Mouse (Mus musculus) heart, embryonic 14.5 days (tissue): ENCODE measurements around the gene Clic4. TPM values are rescaled to one million over a fixed set of nuclear protein-coding genes. Genes with fewer than 3 reads are reported as not detected.

ENCODE experiments used
- polyA plus RNA-seq: library from polyadenylated mRNA; unstranded; fragments of >200 nt; fragmentation: Nextera tagmentation; extraction: Ambion mirVana; gene quantifications from 2 replicates; pipeline ENCODE4 v1.2.1, GENCODE M21; 2014

Clic4 gene
- polyA plus RNA-seq, 1 experiment from 2014 or later: 181 TPM

Other genes with a start within 250 kb of the Clic4 start
- gene Runx3, start 152.2 kb downstream of the Clic4 start, polyA plus RNA-seq: 0.08 and 0.09 TPM in 2 replicates
- gene Srrm1, start 80.5 kb upstream of the Clic4 start, polyA plus RNA-seq: 120 TPM in 2 replicates
- 0.22 and 0.41 TPM in 2 replicates for gene Ncmap, start 125.4 kb upstream of the Clic4 start, polyA plus RNA-seq
- gene Rcan3, start 161.0 kb upstream of the Clic4 start, polyA plus RNA-seq: 9.2 and 10.8 TPM in 2 replicates
- gene Stpg1, start 222.0 kb upstream of the Clic4 start, polyA plus RNA-seq: 0.15 and 0.70 TPM in 2 replicates
- 4.0 and 4.5 TPM in 2 replicates for gene Nipal3, start 222.2 kb upstream of the Clic4 start, polyA plus RNA-seq